Mouse (Mus musculus): ENCODE data around the gene Nps. TPM values are rescaled to one million over a fixed set of nuclear protein-coding genes. Genes with fewer than 3 reads are reported as not detected.

Nps gene
- total and polyA plus RNA-seq, 3 experiments = not detected

DNA sequence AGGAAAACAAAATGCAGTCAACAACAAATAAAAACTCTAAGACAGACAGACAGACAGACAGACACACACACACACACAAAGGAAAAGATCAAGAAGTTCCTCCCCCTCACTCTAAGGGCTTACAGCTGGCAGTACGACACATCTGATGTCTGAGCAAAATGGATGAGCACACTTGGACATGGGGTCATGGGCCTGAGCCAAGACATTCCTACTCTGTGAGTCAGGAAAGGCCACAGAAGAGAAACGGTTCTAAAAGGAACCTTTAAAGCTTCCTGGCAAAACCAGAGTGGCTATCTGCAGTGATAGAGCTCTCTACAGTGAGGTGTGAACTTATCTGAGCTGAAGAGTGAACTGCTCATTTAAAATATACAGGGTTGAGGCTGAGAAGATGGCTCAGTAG, 46.0 kb upstream of the Nps start:
- TF ChIP-seq MXI1 (IDR thresholded peaks at IDR 0.05; ENCODE audit: low read depth, low read length) (no peak), RAD21 (IDR thresholded peaks at IDR 0.05; ENCODE audit: low read depth, low read length) (no peak), MAZ (IDR thresholded peaks at IDR 0.05; ENCODE audit: low read depth, low read length) (no peak)
- DNase-seq (ENCODE audit: low read depth, low spot score) = no peak
- Histone ChIP-seq H3K36me3 (ENCODE audit: control insufficient read depth in 1 of 2, insufficient read depth in 2 of 2, low read length in 2 of 2) (no peaks in the 10 kb centered on the region), H3K9me3 (replicated peaks; ENCODE audit: insufficient read depth, low read length) (no peaks in the 10 kb centered on the region), H3K4me1 (ENCODE audit: control insufficient read depth in 1 of 2, insufficient read depth in 2 of 2, low read length in 2 of 2) (no peaks in the 10 kb centered on the region), H3K27ac (ENCODE audit: control insufficient read depth, low read depth, low read length) (no peak overlapping the region), H3K27me3 (ENCODE audit: control insufficient read depth in 1 of 2, insufficient read depth in 2 of 2, low read length in 2 of 2) (no peaks in the 10 kb centered on the region), H3K4me3 (ENCODE audit: control insufficient read depth in 1 of 2, insufficient read depth in 1 of 2, low read depth in 2 of 2, low read length in 2 of 2) (no peak overlapping the region), H3K9ac (ENCODE audit: control insufficient read depth, low read depth, low read length, poor library complexity, severe bottlenecking) (no peak overlapping the region), H3K79me2 (ENCODE audit: control insufficient read depth, insufficient read depth, low read length, poor library complexity) (no peaks in the 10 kb centered on the region)

DNA sequence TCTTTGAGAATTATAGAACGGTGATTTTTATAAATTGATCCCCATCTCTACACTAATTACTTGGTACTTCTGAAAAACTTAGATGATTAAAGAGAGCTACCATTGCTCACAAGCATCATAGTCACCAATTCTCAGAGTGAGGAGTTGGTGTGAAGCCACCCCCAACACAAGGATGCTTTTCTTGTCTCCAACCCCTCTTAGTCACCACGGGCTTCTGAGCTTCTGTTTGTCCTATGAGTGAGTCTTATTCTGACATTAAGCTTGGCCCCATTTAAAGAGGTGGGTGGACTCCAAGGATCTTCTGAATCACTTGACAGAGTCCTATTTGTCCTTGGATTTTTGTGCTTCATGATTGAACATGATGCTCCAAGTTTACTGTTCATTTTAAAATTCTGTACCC, 37.0 kb upstream of the Nps start:
- Histone ChIP-seq H3K79me2 (ENCODE audit: control insufficient read depth, insufficient read depth, low read length, poor library complexity) (no peaks in the 10 kb centered on the region), H3K9me3 (replicated peaks; ENCODE audit: insufficient read depth, low read length) (no peaks in the 10 kb centered on the region), H3K9ac (ENCODE audit: control insufficient read depth, low read depth, low read length, poor library complexity, severe bottlenecking) (no peak overlapping the region), H3K4me3 (ENCODE audit: control insufficient read depth in 1 of 2, insufficient read depth in 1 of 2, low read depth in 2 of 2, low read length in 2 of 2) (no peak overlapping the region), H3K27ac (ENCODE audit: control insufficient read depth, low read depth, low read length) (no peak overlapping the region), H3K4me1 (ENCODE audit: control insufficient read depth in 1 of 2, insufficient read depth in 2 of 2, low read length in 2 of 2) (no peaks in the 10 kb centered on the region), H3K36me3 (ENCODE audit: control insufficient read depth in 1 of 2, insufficient read depth in 2 of 2, low read length in 2 of 2) (no peaks in the 10 kb centered on the region), H3K27me3 (ENCODE audit: control insufficient read depth in 1 of 2, insufficient read depth in 2 of 2, low read length in 2 of 2) (no peaks in the 10 kb centered on the region)
- no peak for TF ChIP-seq CHD1 (IDR thresholded peaks at IDR 0.05; ENCODE audit: low read depth, low read length)
- no peak for DNase-seq (ENCODE audit: low read depth, low spot score)

DNA sequence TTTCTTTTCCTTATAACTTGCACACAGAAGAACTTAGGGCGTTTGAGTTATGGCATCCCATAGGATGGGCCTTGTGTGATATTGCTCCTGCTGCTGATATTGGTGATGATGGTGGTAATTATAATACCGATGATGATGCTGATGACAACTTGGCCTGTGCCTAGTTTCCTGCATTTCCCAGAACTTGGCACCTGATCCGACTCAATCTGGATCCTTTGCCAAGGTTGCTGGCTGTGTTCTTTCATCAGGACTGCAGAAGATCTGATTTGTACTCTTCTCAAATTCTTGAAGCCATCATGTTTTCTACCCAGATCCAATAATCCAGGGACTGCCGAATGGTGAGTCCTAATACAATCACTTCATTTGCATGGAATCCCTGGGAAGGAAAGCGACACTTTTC, 32.5 kb upstream of the Nps start:
- Histone ChIP-seq H3K9ac (ENCODE audit: control insufficient read depth, low read depth, low read length, poor library complexity, severe bottlenecking) (no peak overlapping the region), H3K27ac (ENCODE audit: control insufficient read depth, low read depth, low read length) (no peak overlapping the region), H3K79me2 (ENCODE audit: control insufficient read depth, insufficient read depth, low read length, poor library complexity) (no peaks in the 10 kb centered on the region), H3K4me3 (ENCODE audit: control insufficient read depth in 1 of 2, insufficient read depth in 1 of 2, low read depth in 2 of 2, low read length in 2 of 2) (no peak overlapping the region), H3K9me3 (replicated peaks; ENCODE audit: insufficient read depth, low read length) (no peaks in the 10 kb centered on the region), H3K4me1 (ENCODE audit: control insufficient read depth in 1 of 2, insufficient read depth in 2 of 2, low read length in 2 of 2) (no peaks in the 10 kb centered on the region), H3K27me3 (ENCODE audit: control insufficient read depth in 1 of 2, insufficient read depth in 2 of 2, low read length in 2 of 2) (no peaks in the 10 kb centered on the region), H3K36me3 (ENCODE audit: control insufficient read depth in 1 of 2, insufficient read depth in 2 of 2, low read length in 2 of 2) (no peaks in the 10 kb centered on the region)
- no peak for TF ChIP-seq CHD1 (IDR thresholded peaks at IDR 0.05; ENCODE audit: low read depth, low read length)
- TF ChIP-seq SMC3 (IDR thresholded peaks at IDR 0.05; ENCODE audit: low read depth, low read length) = no peak
- TF ChIP-seq MEF2A (IDR thresholded peaks at IDR 0.05; ENCODE audit: extremely low read depth, insufficient replicate concordance, low read depth, low read length, poor library complexity, severe bottlenecking) = no peak
- TF ChIP-seq GABPA (IDR thresholded peaks at IDR 0.05; ENCODE audit: low read depth, low read length) = no peak
- TF ChIP-seq POLR2AphosphoS5 (IDR thresholded peaks at IDR 0.05; ENCODE audit: borderline replicate concordance, low read depth, low read length) = no peak
- TF ChIP-seq KAT2A (conservative IDR thresholded peaks at IDR 0.05; ENCODE audit: low read depth, low read length) = no peak
- no peak for TF ChIP-seq POLR2A (IDR thresholded peaks at IDR 0.05; ENCODE audit: control insufficient read depth in 1 of 2, insufficient read depth in 1 of 2, low read depth in 1 of 2, low read length in 2 of 2, poor library complexity in 1 of 2)
- TF ChIP-seq NRF1 (IDR thresholded peaks at IDR 0.05; ENCODE audit: insufficient read depth, low read depth, low read length, poor library complexity, severe bottlenecking) = no peak
- no peak for TF ChIP-seq SIN3A (IDR thresholded peaks at IDR 0.05; ENCODE audit: low read length)
- no peak for DNase-seq (ENCODE audit: low read depth, low spot score)
